Mouse (Mus musculus): Measurements from ENCODE around the gene Zc3h12b. TPM values are rescaled to one million over a fixed set of nuclear protein-coding genes. Genes with fewer than 3 reads are reported as not detected.

Gene Zc3h12b
- polyA plus RNA-seq (2016; fragmentation: Nextera tagmentation; extraction: Ambion mirVana): 2.6 and 3.5 TPM in 2 replicates

DNA sequence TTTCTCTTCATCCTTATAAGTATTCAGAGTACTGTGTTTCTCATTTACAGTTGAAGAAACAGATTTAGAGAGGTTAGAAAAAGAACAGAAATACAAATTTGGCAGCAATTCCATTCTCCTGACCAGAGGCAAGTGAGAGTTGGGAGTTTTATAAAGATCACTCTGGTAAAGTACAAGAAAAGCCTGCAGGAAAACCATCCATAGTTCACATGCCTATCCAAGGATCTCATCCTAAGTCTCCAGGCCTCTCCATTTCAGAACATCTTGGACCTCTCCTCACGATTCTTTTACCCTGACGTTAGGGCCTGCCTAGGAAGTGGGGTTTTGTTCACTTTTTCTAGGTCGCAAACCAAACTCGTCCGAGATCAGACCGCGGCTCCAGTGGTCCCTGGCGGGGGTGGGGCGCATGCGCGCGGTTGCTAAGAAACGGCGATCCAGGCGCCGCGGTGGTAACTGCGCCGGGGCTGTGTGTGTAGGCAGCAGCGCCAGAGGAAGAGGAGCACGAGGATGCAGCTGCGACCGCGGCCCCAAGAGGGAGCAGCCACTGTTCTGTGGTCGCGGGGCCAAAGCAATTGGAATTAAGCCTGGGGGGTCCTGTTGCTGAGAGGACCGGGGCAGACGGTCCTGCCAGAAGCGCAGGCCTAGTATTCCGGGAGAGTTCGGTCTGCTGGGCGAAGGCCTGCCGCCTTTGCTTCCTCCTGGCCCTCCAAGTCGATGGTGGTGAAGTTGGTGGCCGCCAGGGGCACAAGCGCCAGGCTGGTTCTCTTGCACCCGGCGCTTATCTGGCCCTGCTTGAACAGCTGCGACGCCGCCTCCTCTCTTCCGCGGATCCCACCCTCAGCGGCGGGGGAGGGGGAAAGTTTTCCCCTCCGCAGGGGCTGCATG lies at the start of gene Zc3h12b:
Zc3h12b (plus strand) TSS at position 452 of the 885 bp plus-strand sequence.
- H3K27ac ChIP-seq: peak within 1 kb of the TSS; percentile 82
- 0 out of 2 replicates have a peak, but pooled peaks cover 6% of the 10 kb centered on the region for H3K27me3 ChIP-seq (ENCODE audit: insufficient read depth, poor library complexity, severe bottlenecking)
- peak; percentile 82 for DNase-seq (ENCODE audit: low spot score)
- no peaks in the 10 kb centered on the region for H3K9me3 ChIP-seq
- H3K4me3 ChIP-seq: peak within 1 kb of the TSS; percentile 60
- H3K36me3 ChIP-seq: no peaks in the 10 kb centered on the region
- WGBS: 24% methylated on average over 46 of the region's 46 CpGs
- H3K4me1 ChIP-seq: no peaks in the 10 kb centered on the region

GRCm38 (mm10) chrX:95682206-95682605 lies 29.3 kb upstream of the Zc3h12b start:
- Histone ChIP-seq H3K36me3 (no peaks in the 10 kb centered on the region), H3K4me1 (no peaks in the 10 kb centered on the region), H3K27me3 (ENCODE audit: insufficient read depth, poor library complexity, severe bottlenecking) (no peaks in the 10 kb centered on the region), H3K27ac (no peak overlapping the region), H3K4me3 (no peak overlapping the region), H3K9me3 (no peaks in the 10 kb centered on the region)
- DNase-seq (ENCODE audit: low spot score): no peak
- WGBS: 69% methylated on average over 1 of the region's 1 CpGs

GRCm38 (mm10) chrX:95687119-95687518 lies 24.4 kb upstream of the Zc3h12b start:
- 43% methylated on average over 1 of the region's 1 CpGs for WGBS
- H3K27ac ChIP-seq: no peak overlapping the region
- no peaks in the 10 kb centered on the region for H3K9me3 ChIP-seq
- H3K4me1 ChIP-seq: no peaks in the 10 kb centered on the region
- no peaks in the 10 kb centered on the region for H3K36me3 ChIP-seq
- no peaks in the 10 kb centered on the region for H3K27me3 ChIP-seq (ENCODE audit: insufficient read depth, poor library complexity, severe bottlenecking)
- H3K4me3 ChIP-seq: no peak overlapping the region
- no peak for DNase-seq (ENCODE audit: low spot score)

DNA sequence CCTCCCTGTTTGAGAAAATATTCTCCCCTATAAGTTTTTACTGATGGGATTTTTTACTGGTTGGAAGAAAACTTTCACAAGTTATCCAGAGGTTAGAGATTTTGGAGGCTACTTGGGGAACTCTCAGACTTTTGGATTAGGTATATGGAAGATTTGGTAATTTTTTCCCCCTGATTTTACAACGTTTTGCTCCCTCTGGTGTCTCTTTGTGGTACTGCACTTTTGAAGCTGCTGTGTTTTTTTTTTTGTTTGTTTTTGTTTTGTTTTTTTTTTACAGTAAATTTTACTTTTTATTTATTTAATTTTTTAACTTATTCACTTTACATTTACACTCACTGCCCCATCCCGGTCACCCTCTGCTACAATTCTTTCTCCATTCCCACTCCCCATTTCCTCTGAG lies 26.8 kb downstream of the Zc3h12b start:
- DNase-seq (ENCODE audit: low spot score): no peak
- H3K27ac ChIP-seq: no peak overlapping the region
- no peaks in the 10 kb centered on the region for H3K4me1 ChIP-seq
- WGBS: 20% methylated on average over 2 of the region's 2 CpGs
- no peaks in the 10 kb centered on the region; the same call in 1 of the 2 replicates for H3K9me3 ChIP-seq
- no peak overlapping the region for H3K4me3 ChIP-seq
- H3K36me3 ChIP-seq: no peaks in the 10 kb centered on the region
- H3K27me3 ChIP-seq (ENCODE audit: insufficient read depth, poor library complexity, severe bottlenecking): no peaks in the 10 kb centered on the region

GRCm38 (mm10) chrX:95795881-95796280 lies 84.4 kb downstream of the Zc3h12b start:
- Histone ChIP-seq H3K27me3 (ENCODE audit: insufficient read depth, poor library complexity, severe bottlenecking) (no peaks in the 10 kb centered on the region), H3K36me3 (no peaks in the 10 kb centered on the region), H3K4me3 (no peak overlapping the region), H3K9me3 (no peaks in the 10 kb centered on the region), H3K27ac (no peak overlapping the region), H3K4me1 (no peaks in the 10 kb centered on the region)
- no peak for DNase-seq (ENCODE audit: low spot score)
- 76% methylated on average over 3 of the region's 3 CpGs for WGBS

DNA sequence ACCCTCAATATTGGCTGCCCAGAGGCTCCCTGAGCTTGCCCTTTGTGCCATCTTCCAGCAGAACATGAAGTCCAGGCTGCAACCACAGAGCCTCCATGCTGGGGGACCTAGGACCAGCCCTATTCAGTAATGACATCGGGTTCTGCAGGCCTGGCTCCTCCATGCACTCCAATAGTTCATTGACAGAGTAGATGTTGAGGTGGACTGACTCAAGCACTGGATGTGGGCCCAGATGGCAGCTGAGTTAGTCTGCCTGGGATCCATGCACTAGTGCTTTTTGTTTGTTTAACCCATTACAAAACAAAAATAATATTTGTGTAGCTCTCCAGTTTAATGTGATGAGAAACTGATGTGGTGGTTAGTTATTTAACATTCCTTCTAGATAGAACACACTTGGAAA lies 90.3 kb downstream of the Zc3h12b start:
- no peak overlapping the region for H3K27ac ChIP-seq
- H3K27me3 ChIP-seq (ENCODE audit: insufficient read depth, poor library complexity, severe bottlenecking): no peaks in the 10 kb centered on the region
- no peaks in the 10 kb centered on the region for H3K36me3 ChIP-seq
- 74% methylated on average over 1 of the region's 1 CpGs for WGBS
- H3K4me1 ChIP-seq: no peaks in the 10 kb centered on the region
- no peaks in the 10 kb centered on the region for H3K9me3 ChIP-seq
- H3K4me3 ChIP-seq: no peak overlapping the region
- DNase-seq (ENCODE audit: low spot score): no peak

DNA sequence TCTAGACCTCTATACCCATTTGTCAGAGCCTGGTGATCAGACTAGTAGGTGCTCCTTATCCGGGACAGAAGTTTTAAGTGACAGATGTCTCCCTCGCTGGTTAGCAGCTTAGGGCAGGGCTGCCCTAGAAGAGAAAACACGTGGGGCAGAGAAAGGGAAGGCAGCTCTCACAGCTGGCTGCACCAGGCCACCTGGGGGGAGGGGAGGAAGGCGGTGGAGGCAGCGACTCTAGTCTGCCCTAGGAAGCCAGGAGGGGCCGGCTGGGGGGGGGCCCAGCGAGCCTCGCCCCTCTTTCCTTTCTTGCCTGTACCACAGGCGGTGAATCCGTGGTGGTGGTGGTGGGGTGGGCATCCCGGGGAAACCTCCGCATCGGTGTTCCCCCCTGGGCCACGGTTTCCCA lies 141.3 kb downstream of the Zc3h12b start:
- no peaks in the 10 kb centered on the region for H3K4me1 ChIP-seq
- no peaks in the 10 kb centered on the region for H3K27me3 ChIP-seq (ENCODE audit: insufficient read depth, poor library complexity, severe bottlenecking)
- DNase-seq (ENCODE audit: low spot score): no peak
- no peak overlapping the region for H3K4me3 ChIP-seq
- H3K9me3 ChIP-seq: no peaks in the 10 kb centered on the region
- no peak overlapping the region for H3K27ac ChIP-seq
- WGBS: 54% methylated on average over 9 of the region's 14 CpGs
- no peaks in the 10 kb centered on the region for H3K36me3 ChIP-seq

- no peaks in the 10 kb centered on the region for H3K36me3 ChIP-seq
- no peaks in the 10 kb centered on the region for H3K4me1 ChIP-seq
Measured at GRCm38 (mm10) chrX:95881111-95881510, 169.6 kb downstream of the Zc3h12b start.

DNA sequence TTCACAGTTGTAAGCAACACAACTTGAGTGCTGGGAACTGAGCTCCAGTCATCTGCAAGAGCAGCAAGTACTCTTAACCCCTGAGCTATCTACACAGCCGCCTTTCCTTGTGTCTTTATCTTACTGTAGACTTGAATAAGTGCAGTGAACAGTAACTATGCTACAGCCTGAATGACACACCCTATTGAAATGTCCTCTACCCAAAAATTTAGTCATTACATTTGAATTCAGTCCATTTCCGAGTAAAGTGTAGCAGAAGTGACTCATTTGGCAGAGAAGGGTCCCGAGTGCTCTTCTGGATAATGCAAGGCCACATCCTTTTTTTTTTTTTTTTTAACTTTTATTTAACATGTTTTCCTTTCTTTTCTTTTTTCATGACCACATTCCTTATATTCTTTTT lies 191.2 kb downstream of the Zc3h12b start:
- no peaks in the 10 kb centered on the region for H3K4me1 ChIP-seq
- 81% methylated on average over 3 of the region's 3 CpGs for WGBS
- H3K9me3 ChIP-seq: no peaks in the 10 kb centered on the region
- no peaks in the 10 kb centered on the region for H3K27me3 ChIP-seq (ENCODE audit: insufficient read depth, poor library complexity, severe bottlenecking)
- no peak overlapping the region for H3K27ac ChIP-seq
- DNase-seq (ENCODE audit: low spot score): no peak
- H3K36me3 ChIP-seq: no peaks in the 10 kb centered on the region
- no peak overlapping the region for H3K4me3 ChIP-seq

More at GRCm38 (mm10) chrX:95881111-95881510, 169.6 kb downstream of the Zc3h12b start:
- no peak overlapping the region for H3K27ac ChIP-seq
- H3K9me3 ChIP-seq: no peaks in the 10 kb centered on the region
- DNase-seq (ENCODE audit: low spot score): no peak
- H3K4me3 ChIP-seq: no peak overlapping the region
- no peaks in the 10 kb centered on the region for H3K27me3 ChIP-seq (ENCODE audit: insufficient read depth, poor library complexity, severe bottlenecking)

DNA sequence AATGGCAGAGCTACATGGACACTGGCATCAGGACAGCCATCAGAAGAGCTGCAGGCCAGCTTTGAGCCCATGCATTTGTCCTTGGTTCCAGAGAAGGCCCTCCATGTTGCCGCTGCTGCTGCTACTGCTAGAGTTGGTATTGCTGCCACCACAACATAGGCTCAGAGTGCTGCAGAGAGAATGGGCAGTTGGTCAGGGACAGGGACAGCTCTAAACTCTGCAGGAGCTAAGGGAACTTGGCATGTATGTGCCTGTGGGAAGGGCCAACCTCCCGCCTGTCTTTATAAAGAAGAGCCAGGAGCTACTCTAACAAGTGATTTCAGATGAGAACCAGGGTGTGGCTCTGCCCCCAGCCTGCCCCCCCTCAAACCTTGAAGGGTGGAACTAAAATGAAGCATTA lies 224.0 kb downstream of the Zc3h12b start:
- no peaks in the 10 kb centered on the region for H3K4me1 ChIP-seq
- peaks cover 29% of the 10 kb centered on the region for H3K36me3 ChIP-seq
- no peaks in the 10 kb centered on the region for H3K27me3 ChIP-seq (ENCODE audit: insufficient read depth, poor library complexity, severe bottlenecking)
- no peak for DNase-seq (ENCODE audit: low spot score)
- 90% methylated on average over 2 of the region's 2 CpGs for WGBS
- no peak overlapping the region for H3K4me3 ChIP-seq
- no peaks in the 10 kb centered on the region for H3K9me3 ChIP-seq
- no peak overlapping the region for H3K27ac ChIP-seq

DNA sequence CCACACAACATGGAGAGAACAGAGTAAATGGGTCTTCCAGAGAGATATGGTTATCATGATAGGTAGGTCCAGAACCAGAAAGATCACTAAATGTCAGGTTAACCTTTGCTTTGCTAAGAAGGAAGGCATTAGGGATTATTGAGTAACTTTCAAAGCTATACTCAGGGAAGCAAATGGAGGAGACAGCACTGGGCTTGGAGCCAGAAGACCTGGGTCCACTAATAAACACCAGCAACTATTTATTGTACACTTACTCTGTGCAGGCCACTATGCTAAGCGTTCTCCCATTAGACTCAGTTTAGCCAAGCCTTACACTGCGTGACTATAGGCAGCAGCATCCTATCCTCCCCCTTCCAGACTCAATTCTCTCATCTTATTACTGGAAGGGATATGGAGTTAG lies 234.0 kb downstream of the Zc3h12b start:
- Histone ChIP-seq H3K27ac (no peak overlapping the region), H3K9me3 (no peaks in the 10 kb centered on the region), H3K36me3 (peaks cover 36% of the 10 kb centered on the region), H3K4me3 (no peak overlapping the region), H3K4me1 (no peaks in the 10 kb centered on the region), H3K27me3 (ENCODE audit: insufficient read depth, poor library complexity, severe bottlenecking) (no peaks in the 10 kb centered on the region)
- DNase-seq (ENCODE audit: low spot score): no peak
- 89% methylated on average over 2 of the region's 2 CpGs for WGBS

DNA sequence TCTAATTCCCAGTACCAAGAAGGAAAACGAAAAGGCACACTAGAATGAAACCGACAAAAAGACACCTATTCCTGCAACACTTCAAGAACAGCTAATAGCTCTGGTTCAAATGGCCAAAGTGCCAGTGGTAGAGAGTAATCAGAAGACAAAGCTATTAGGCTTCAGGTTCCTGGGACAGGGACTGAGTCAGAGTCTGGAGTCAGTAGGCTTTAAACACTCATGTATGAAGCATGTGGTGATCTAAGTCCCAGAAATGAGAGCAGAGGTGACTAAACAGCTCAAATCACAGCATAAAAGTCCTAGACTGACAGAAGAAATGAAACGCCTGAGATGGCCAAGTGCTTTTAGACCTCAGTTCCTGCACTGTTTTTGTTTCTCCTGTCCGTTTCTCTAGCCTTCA lies 236.7 kb downstream of the Zc3h12b start:
- no peak for DNase-seq (ENCODE audit: low spot score)
- H3K27ac ChIP-seq: no peak overlapping the region
- WGBS: 82% methylated on average over 4 of the region's 4 CpGs
- no peak overlapping the region for H3K4me3 ChIP-seq
- no peaks in the 10 kb centered on the region for H3K9me3 ChIP-seq
- peaks cover 36% of the 10 kb centered on the region; the same call in 1 of the 2 replicates for H3K36me3 ChIP-seq
- no peaks in the 10 kb centered on the region for H3K4me1 ChIP-seq
- H3K27me3 ChIP-seq (ENCODE audit: insufficient read depth, poor library complexity, severe bottlenecking): no peaks in the 10 kb centered on the region

DNA sequence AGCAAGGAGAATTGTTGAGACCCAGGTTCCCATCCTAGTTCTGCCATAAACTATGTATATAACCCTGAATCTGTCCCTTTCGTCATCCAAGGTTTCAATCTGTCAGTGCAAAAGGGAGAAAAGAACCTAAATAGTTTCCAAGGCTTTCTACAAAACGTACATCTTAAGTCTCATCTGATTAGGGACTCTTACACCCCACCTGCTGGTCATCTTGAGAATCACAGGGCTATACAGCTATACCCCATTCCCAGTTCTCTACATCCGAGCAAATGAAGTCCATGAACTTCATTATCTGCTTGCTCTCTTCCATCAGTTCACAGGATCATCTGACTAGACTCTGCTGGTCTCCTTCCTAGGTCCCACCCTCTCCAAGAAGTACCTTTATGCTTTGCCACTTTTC lies 239.3 kb downstream of the Zc3h12b start:
- Histone ChIP-seq H3K36me3 (peaks cover 24% of the 10 kb centered on the region; the same call in 1 of the 2 replicates), H3K4me1 (no peaks in the 10 kb centered on the region), H3K9me3 (no peaks in the 10 kb centered on the region), H3K27me3 (ENCODE audit: insufficient read depth, poor library complexity, severe bottlenecking) (no peaks in the 10 kb centered on the region), H3K4me3 (no peak overlapping the region), H3K27ac (no peak overlapping the region)
- DNase-seq (ENCODE audit: low spot score): no peak
- 58% methylated on average over 3 of the region's 3 CpGs for WGBS

Data from heart, embryonic 10.5 days (tissue).